Mouse (Mus musculus) embryonic facial prominence, embryonic 15.5 days (tissue): ENCODE data around the gene Farsa. TPM values are rescaled to one million over a fixed set of nuclear protein-coding genes. Genes with fewer than 3 reads are reported as not detected.

Experiments used
- ATAC-seq: fragments of 200-750 bp; cut with Nextera tagmentation; 2 replicates; pipeline ENCODE4 v1.8.0; 2017; ENCODE audit warnings: low read depth, moderate TSS enrichment; ENCODE audit not compliant: insufficient number of reproducible peaks, low FRiP score, low TSS enrichment
- H3K27ac ChIP-seq: fragments of 300-500 bp; sonication (generic); replicated peaks from 2 replicates; pipeline ENCODE4 v1.5.1; 2015; ENCODE audit warnings: mild to moderate bottlenecking, inconsistent platforms
- H3K27me3 ChIP-seq: fragments of 300-500 bp; sonication (generic); 2 replicates; pipeline ENCODE4 v1.6.1; 2015; ENCODE audit warnings: inconsistent platforms
- H3K36me3 ChIP-seq: fragments of 300-500 bp; sonication (generic); 2 replicates; pipeline ENCODE4 v1.6.1; 2015; ENCODE audit warnings: mild to moderate bottlenecking, inconsistent platforms
- H3K4me1 ChIP-seq: fragments of 300-500 bp; sonication (generic); 2 replicates; pipeline ENCODE4 v1.6.1; 2015; ENCODE audit warnings: inconsistent platforms
- H3K4me2 ChIP-seq: fragments of 300-500 bp; sonication (generic); replicated peaks from 2 replicates; pipeline ENCODE4 v1.6.1; 2015; ENCODE audit warnings: mild to moderate bottlenecking, inconsistent platforms
- H3K4me3 ChIP-seq: fragments of 300-500 bp; sonication (generic); replicated peaks from 2 replicates; pipeline ENCODE4 v1.5.1; 2015; ENCODE audit warnings: mild to moderate bottlenecking, inconsistent platforms
- H3K9ac ChIP-seq: fragments of 300-500 bp; sonication (generic); 2 replicates; pipeline ENCODE4 v1.6.1; 2015; ENCODE audit warnings: inconsistent platforms
- H3K9me3 ChIP-seq: fragments of 300-500 bp; sonication (generic); replicated peaks from 2 replicates; pipeline ENCODE4 v1.6.1; 2016; ENCODE audit warnings: inconsistent platforms
- WGBS: fragments of 180-500 bp; shearing (Covaris S2); methylation state at CpG from one replicate; pipeline ENCODE4 v1.1.7; 2015; 5-methylcytosine and 5-hydroxymethylcytosine counted together
- polyA plus RNA-seq: library from polyadenylated mRNA; unstranded; fragments of >200 nt; fragmentation: Nextera tagmentation; extraction: Ambion mirVana; gene quantifications from 2 replicates; pipeline ENCODE4 v1.2.1, GENCODE M21; 2015

Gene Farsa
- polyA plus RNA-seq, 1 experiment from 2014 or later: 99.8 TPM

DNA sequence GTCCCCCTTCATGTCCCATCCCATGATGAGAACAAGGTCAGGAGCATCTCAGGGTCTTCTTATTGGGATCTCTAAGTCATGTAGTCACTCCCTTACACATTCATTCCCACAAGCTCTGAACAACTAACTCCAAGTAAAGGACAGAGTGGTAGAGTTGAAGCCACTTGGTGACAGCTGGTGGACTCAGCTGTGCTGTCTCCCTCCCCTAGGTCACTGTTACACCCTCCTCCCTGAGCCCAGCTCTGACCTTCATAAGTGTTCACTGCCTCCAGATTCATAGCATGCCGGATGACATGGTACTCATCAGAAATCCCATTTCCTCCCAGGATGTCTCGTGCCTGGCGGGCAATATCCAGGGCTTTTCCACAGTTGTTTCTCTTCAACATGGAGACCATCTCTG, 31.5 kb downstream of the Farsa start:
- no peak overlapping the region for H3K27ac ChIP-seq
- no peaks in the 10 kb centered on the region for H3K27me3 ChIP-seq
- ATAC-seq: no peak
- no peak overlapping the region for H3K4me3 ChIP-seq
- peaks cover 9% of the 10 kb centered on the region for H3K4me1 ChIP-seq
- WGBS: 96% methylated on average over 3 of the region's 3 CpGs
- peaks cover 43% of the 10 kb centered on the region for H3K36me3 ChIP-seq
- H3K9me3 ChIP-seq: no peaks in the 10 kb centered on the region
- no peak overlapping the region for H3K4me2 ChIP-seq
- no peak overlapping the region for H3K9ac ChIP-seq

DNA sequence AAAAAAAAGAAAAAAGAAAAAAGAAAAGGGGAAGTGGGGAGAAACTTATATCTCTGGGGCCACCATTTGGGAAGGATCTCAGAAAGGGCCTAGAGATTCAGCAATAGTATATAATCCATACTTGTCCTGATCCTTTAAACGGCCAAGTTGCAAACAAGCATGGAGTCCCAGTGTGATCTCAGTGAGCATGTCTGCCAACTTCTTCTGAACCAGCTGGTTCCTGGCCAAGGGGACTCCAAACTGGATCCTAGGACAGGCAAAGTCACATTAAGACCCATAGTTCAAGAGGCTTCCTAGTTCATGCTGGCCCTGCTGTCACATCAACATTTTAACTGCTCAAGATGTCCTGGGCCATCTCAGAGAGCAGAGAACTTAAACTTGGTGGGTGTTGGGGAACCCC, 32.4 kb downstream of the Farsa start:
- WGBS: 91% methylated on average over 1 of the region's 1 CpGs
- H3K36me3 ChIP-seq: peaks cover 43% of the 10 kb centered on the region
- peaks cover 14% of the 10 kb centered on the region for H3K4me1 ChIP-seq
- no peak overlapping the region for H3K27ac ChIP-seq
- no peak for ATAC-seq
- no peak overlapping the region for H3K4me2 ChIP-seq
- no peaks in the 10 kb centered on the region for H3K9me3 ChIP-seq
- no peaks in the 10 kb centered on the region for H3K27me3 ChIP-seq
- H3K9ac ChIP-seq: no peak overlapping the region
- H3K4me3 ChIP-seq: no peak overlapping the region

DNA sequence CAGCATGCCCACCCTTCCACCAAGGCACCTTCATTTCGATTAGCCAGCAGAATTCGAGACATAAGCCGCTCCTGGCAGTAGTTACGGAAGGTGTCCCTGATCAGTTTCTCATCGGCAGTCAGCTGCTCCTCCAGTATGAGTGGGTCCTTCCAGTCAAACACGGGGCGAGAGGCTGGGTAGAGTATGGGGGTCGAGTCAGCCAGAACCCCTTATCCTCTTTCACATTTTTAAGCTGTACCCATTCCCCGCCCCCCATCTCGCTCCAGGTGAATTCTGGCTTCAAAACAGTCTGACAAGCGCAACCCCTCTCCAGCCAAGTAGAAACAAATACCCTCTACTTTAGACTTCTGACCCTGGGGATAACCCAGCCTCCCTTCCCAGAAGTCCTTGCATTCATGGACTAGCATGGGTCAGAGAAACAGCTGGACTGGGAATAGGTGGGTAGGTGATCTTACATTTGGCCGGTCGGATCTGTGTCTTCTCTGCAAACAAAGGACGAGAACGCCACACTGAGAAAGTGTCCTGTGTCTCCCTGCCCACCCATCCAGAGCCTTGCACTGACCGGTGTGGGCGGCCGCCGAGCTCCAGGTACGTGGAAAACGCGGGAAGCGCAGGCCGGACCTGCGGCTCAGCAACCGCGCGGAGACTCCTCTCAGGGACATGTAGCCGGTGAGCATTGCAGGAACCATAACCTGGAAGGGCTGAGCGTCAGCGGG, 36.4 kb downstream of the Farsa start:
- Histone ChIP-seq H3K27ac (no peak overlapping the region; the same call in 1 of the 2 replicates), H3K36me3 (peaks cover 18% of the 10 kb centered on the region), H3K4me2 (peak overlapping the region; percentile 82), H3K9me3 (no peaks in the 10 kb centered on the region), H3K9ac (peak overlapping the region; percentile 57), H3K27me3 (no peaks in the 10 kb centered on the region), H3K4me3 (peak overlapping the region; percentile 81), H3K4me1 (peaks cover 19% of the 10 kb centered on the region)
- ATAC-seq: no peak; the same call in 1 of the 2 replicates
- 8% methylated on average over 31 of the region's 31 CpGs for WGBS

DNA sequence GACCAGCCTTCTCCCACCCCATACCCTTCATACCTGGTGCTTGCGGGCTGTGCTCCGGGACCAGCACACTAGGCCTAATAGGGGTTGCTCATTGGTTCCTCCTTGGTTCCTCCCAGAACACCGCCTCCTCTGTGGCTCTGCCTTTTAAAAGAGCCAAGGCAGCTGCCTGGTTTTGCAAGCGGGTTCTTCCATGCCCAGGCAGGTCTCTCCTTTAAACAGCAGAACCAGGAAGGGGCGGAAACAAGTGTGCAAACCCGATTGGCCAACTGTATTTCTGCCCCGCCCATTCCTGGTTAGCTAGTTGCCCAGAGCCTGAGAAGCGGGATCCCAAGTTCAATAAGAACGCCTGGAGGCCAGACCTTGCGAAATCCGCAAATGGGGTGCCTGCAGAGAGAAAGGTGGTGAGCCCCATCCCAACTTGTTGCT, 36.9 kb downstream of the Farsa start, which contains the start of gene Gcdh:
Gene Gcdh, minus strand, starts transcription at position 213 of the 426 bp plus-strand sequence.
- H3K27ac ChIP-seq: no peak within 1 kb of the TSS; the same call in 1 of the 2 replicates
- peak within 1 kb of the TSS; percentile 81 for H3K4me3 ChIP-seq
- peak within 1 kb of the TSS; percentile 57 for H3K9ac ChIP-seq
- H3K4me1 ChIP-seq: peaks cover 19% of the 10 kb centered on the region
- ATAC-seq: peak; percentile 97
- peak within 1 kb of the TSS; percentile 82 for H3K4me2 ChIP-seq
- no peaks in the 10 kb centered on the region for H3K9me3 ChIP-seq
- peaks cover 13% of the 10 kb centered on the region for H3K36me3 ChIP-seq
- WGBS: under 1% methylated on average over 11 of the region's 11 CpGs
- no peaks in the 10 kb centered on the region for H3K27me3 ChIP-seq

DNA sequence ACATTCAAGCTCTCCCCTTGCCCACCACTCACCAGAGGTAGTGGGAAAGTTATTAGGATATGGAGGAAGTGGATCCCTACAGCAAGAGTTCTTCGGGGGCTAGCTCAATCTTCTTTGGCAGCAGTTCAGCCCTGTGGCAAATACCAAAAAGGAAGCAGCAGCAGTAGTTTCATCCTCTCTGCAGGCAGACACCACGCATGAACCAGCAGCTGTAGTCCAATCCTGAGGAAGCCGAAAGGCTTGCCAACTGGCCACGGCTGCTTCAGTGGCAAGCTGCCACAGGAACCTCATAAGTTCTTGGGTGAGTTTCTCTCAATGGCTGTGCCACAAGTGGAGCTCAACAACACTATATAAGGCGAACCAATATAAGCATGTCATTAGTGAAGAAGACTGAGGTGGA, 39.2 kb downstream of the Farsa start:
- H3K4me2 ChIP-seq: no peak overlapping the region
- no peaks in the 10 kb centered on the region for H3K27me3 ChIP-seq
- H3K36me3 ChIP-seq: peaks cover 2% of the 10 kb centered on the region; the same call in 1 of the 2 replicates
- H3K4me3 ChIP-seq: no peak overlapping the region
- H3K4me1 ChIP-seq: peaks cover 19% of the 10 kb centered on the region
- no peak overlapping the region for H3K9ac ChIP-seq
- H3K27ac ChIP-seq: no peak overlapping the region
- WGBS: 88% methylated on average over 5 of the region's 5 CpGs
- ATAC-seq: no peak
- H3K9me3 ChIP-seq: no peaks in the 10 kb centered on the region

DNA sequence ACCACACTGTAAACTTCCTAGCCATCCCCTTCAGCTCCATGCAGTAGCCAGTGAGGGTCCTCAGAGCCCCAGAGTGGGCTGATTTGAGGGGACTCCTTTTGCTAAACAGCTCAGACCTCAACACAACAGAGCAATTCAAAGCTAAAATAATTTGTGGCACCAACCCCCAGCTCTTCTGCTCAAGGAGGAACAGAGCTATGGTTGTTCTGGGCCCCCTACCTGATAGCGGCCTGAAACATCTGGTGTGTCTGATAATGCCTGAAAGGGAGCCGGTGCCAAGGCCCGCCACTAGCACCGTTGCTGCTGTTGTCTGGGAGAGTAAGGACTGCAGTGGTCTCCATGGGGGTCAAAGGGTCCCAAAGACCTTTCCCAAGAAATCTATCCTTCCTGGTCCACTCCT, 44.3 kb downstream of the Farsa start:
- H3K27me3 ChIP-seq: no peaks in the 10 kb centered on the region
- H3K4me3 ChIP-seq: no peak overlapping the region
- H3K4me2 ChIP-seq: no peak overlapping the region
- H3K9ac ChIP-seq: no peak overlapping the region
- H3K9me3 ChIP-seq: no peaks in the 10 kb centered on the region
- ATAC-seq: no peak
- no peak overlapping the region for H3K27ac ChIP-seq
- WGBS: 60% methylated on average over 4 of the region's 4 CpGs
- peaks cover 17% of the 10 kb centered on the region for H3K4me1 ChIP-seq
- H3K36me3 ChIP-seq: no peaks in the 10 kb centered on the region

DNA sequence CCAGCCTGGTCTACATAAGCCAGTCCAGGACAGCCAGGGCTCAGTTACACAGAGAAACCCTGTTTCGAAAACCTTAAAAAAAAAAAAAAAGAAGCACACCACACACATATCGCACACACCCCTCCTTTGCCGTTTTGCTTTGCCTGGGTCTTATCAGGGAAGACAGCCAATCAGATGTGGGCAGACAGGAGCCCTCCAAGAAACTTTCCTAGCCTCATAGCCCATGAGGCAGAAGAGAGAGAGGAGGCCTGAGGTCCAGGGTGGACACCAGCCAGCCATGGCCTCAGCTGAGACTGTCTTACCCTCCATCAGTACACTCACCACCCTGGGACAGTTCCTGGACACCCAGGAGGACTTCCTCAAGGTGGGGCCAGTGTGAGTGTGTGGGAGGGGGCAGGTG, 45.0 kb downstream of the Farsa start, which contains the start of gene Klf1:
Gene Klf1, plus strand, starts transcription at position 177 of the 400 bp plus-strand sequence.
- Histone ChIP-seq H3K4me3 (peak within 1 kb of the TSS; percentile 71), H3K27me3 (no peaks in the 10 kb centered on the region), H3K4me1 (peaks cover 17% of the 10 kb centered on the region), H3K9ac (peak within 1 kb of the TSS; percentile 66), H3K9me3 (no peaks in the 10 kb centered on the region), H3K36me3 (no peaks in the 10 kb centered on the region), H3K4me2 (peak within 1 kb of the TSS; percentile 99), H3K27ac (peak within 1 kb of the TSS; percentile 87)
- WGBS: 66% methylated on average over 3 of the region's 3 CpGs
- ATAC-seq: no peak

DNA sequence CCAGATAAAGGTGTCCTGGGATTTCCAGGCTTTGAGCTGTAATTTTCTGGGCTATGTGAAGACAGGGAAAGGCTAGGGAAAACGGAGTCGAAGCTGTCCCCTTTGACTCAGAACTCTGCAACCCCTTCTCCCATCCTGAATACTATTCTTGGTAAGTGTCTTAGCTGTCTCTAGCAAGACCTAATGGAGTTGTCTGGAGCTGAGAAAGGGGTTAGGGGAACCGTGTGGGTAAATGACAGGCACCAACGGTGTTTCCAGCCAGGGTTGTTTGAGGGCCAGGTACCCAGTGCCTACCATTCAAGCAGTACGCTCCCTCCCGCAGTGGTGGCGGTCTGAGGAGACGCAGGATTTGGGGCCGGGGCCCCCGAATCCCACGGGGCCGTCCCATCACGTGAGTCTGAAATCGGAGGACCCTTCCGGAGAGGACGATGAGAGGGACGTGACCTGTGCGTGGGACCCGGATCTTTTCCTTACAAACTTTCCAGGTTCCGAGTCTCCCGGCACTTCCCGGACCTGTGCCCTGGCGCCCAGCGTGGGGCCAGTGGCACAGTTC, 45.7 kb downstream of the Farsa start:
- Histone ChIP-seq H3K27me3 (no peaks in the 10 kb centered on the region), H3K4me1 (peaks cover 17% of the 10 kb centered on the region), H3K4me3 (peak overlapping the region; percentile 71), H3K9ac (peak overlapping the region; percentile 66), H3K4me2 (peak overlapping the region; percentile 99), H3K36me3 (no peaks in the 10 kb centered on the region), H3K9me3 (no peaks in the 10 kb centered on the region), H3K27ac (peak overlapping the region; percentile 87)
- ATAC-seq: peak; percentile 6; the same call in 1 of the 2 replicates
- WGBS: 2% methylated on average over 24 of the region's 24 CpGs

DNA sequence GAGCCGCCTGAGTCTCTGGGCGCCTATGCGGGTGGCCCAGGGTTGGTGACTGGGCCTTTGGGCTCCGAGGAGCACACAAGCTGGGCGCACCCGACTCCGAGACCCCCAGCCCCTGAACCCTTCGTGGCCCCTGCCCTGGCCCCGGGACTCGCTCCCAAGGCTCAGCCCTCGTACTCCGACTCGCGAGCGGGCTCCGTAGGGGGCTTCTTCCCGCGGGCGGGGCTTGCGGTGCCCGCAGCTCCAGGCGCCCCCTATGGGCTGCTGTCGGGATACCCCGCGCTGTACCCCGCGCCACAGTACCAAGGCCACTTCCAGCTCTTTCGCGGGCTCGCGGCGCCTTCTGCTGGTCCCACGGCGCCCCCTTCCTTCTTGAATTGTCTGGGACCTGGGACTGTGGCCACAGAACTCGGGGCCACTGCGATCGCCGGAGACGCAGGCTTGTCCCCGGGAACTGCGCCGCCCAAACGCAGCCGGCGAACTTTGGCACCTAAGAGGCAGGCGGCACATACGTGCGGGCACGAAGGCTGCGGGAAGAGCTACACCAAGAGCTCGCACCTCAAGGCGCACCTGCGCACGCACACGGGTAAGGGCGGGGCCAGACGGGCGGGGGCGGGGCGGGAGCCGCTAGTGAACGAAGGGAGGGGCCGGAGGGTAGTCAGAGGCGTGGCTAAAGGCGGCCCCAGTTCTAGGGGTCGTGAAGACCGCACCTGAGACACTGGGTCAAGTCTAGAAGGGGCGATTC, 46.3 kb downstream of the Farsa start:
- peak; percentile 88 for ATAC-seq
- Histone ChIP-seq H3K4me1 (peaks cover 17% of the 10 kb centered on the region), H3K4me3 (peak overlapping the region; percentile 71), H3K4me2 (peak overlapping the region; percentile 99), H3K36me3 (no peaks in the 10 kb centered on the region), H3K27me3 (no peaks in the 10 kb centered on the region), H3K9ac (peak overlapping the region; percentile 66), H3K27ac (peak overlapping the region; percentile 87), H3K9me3 (no peaks in the 10 kb centered on the region)
- under 1% methylated on average over 67 of the region's 68 CpGs for WGBS

DNA sequence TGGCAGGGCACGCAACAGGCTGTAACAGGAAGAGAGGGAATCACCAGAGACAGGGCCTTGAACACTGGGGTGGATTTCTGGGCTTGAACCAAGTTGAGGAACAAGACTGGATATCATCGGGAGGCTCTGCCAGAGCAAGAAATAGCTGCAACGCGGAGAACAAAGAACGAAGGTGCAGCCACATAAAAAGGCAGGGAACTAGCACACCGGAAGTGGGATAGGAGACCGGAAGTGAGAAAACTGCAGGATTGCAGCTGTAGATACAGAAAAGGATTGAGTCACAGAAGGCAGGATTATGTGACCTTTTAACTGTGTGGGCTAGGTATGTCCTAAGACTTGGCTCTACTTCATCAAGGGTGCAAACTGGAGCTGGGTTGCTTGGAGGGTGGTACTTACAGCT, 47.6 kb downstream of the Farsa start:
- Histone ChIP-seq H3K9me3 (no peaks in the 10 kb centered on the region), H3K4me2 (no peak overlapping the region), H3K36me3 (no peaks in the 10 kb centered on the region), H3K27me3 (no peaks in the 10 kb centered on the region; the same call in 1 of the 2 replicates), H3K9ac (no peak overlapping the region), H3K27ac (no peak overlapping the region), H3K4me3 (no peak overlapping the region), H3K4me1 (peaks cover 23% of the 10 kb centered on the region)
- no peak for ATAC-seq
- 89% methylated on average over 7 of the region's 7 CpGs for WGBS

DNA sequence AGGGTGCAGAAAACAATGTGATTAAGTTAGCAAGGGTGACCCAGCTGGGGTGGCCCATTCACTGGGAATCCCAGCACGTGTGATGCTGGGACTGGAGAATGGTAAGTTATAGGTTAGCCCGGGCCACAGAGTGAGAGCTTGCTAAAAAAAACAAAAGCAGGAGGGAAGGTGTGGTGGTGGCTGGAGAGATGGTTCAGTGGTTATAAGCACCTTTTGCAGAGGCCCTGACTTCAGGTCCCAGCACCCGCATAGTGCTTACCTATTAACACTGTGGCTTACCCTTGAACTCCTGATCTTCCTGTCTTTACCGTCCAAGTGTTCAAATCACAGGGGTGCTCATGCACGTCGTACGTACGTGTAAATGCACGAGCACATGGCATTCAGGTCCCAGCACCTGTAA, 50.2 kb downstream of the Farsa start:
- H3K9ac ChIP-seq: no peak overlapping the region
- H3K4me3 ChIP-seq: no peak overlapping the region
- ATAC-seq: no peak
- H3K27ac ChIP-seq: no peak overlapping the region
- peaks cover 15% of the 10 kb centered on the region for H3K27me3 ChIP-seq
- peaks cover 33% of the 10 kb centered on the region for H3K4me1 ChIP-seq
- WGBS: 90% methylated on average over 9 of the region's 9 CpGs
- H3K4me2 ChIP-seq: no peak overlapping the region
- no peaks in the 10 kb centered on the region for H3K36me3 ChIP-seq
- H3K9me3 ChIP-seq: no peaks in the 10 kb centered on the region
